8 mouse cellular contexts compared by ENCODE assay signal in the genomic region with DNA sequence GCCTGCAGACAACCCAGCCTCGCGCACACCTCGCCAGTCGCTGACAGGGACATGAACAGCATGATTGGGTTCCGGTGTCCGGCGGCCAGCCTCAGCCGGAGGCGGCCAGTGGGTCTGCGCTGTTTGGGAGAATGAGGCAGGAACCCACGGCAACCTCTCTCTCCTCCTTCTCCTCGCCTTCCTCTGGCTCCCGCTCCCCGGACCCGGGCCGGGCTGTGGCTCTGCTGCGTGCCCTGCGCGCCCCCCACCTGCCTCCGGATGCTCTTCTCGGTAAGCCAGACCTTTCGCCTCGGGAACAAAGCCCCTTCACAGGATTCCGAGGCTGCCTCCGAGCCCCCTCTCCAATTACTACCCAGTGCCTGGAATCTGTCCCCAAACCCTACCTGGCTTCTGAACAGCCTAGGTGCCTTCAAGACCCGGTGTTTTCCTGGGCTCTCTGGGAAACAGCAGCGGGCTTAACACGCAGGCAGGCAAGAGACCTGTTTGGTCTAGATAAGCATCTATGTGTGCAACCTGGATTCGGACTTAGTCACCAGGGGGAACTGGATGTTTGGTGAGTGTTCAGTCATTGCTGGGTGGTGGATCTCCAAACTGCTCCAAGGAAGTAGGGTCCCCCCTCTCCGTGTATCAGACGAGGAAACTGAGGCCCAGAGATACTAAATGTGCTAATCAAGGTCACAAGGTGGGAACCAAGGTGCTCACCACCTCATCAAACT. TPM values are rescaled to one million over a fixed set of nuclear protein-coding genes. Genes with fewer than 3 reads are reported as not detected.
A peak's percentile ranks its signal among the peaks of the same experiment; 100 is the strongest.
DNase-seq lines count a peak whose midpoint lies in the region; ATAC-seq and TF ChIP-seq lines count a peak whose summit lies in the region.

No protein-coding gene starts in this region.

- no peaks in the 10 kb centered on the region for H3K9me3 ChIP-seq in kidney, postnatal 0 days (replicated peaks; ENCODE audit: low read length)
- no peaks in the 10 kb centered on the region for H3K9me3 ChIP-seq in hindbrain, embryonic 15.5 days

- no peak overlapping the region for H3K9ac ChIP-seq in kidney, postnatal 0 days (ENCODE audit: low read depth, low read length)
- peak overlapping the region; percentile 61 for H3K9ac ChIP-seq in hindbrain, embryonic 15.5 days

- H3K4me3 ChIP-seq in kidney, postnatal 0 days (replicated peaks; ENCODE audit: low read depth, low read length) = peak overlapping the region; percentile 47
- H3K4me3 ChIP-seq in hindbrain, embryonic 15.5 days = peak overlapping the region; percentile 65

- peaks cover 12% of the 10 kb centered on the region; the same call in 1 of the 2 replicates for H3K27me3 ChIP-seq in kidney, postnatal 0 days (ENCODE audit: insufficient read depth, low read length)
- no peaks in the 10 kb centered on the region for H3K27me3 ChIP-seq in hindbrain, embryonic 15.5 days

- H3K4me2 ChIP-seq in kidney, postnatal 0 days (ENCODE audit: low read length) = peak overlapping the region; percentile 95
- peak overlapping the region; percentile 81 for H3K4me2 ChIP-seq in hindbrain, embryonic 15.5 days

- ATAC-seq in kidney, postnatal 0 days (replicated peaks; ENCODE audit: low FRiP score, low read depth) = no peak
- ATAC-seq in hindbrain, embryonic 15.5 days (ENCODE audit: low FRiP score, low read depth) = peak; percentile 14; the same call in 1 of the 2 replicates

- no peaks in the 10 kb centered on the region; the same call in 1 of the 2 replicates for H3K4me1 ChIP-seq in kidney, postnatal 0 days (replicated peaks; ENCODE audit: insufficient read depth, low read length)
- peaks cover 46% of the 10 kb centered on the region for H3K4me1 ChIP-seq in hindbrain, embryonic 15.5 days (replicated peaks)

- WGBS in kidney, postnatal 0 days = 3% methylated on average over 30 of the region's 31 CpGs
- WGBS in hindbrain, embryonic 15.5 days = 4% methylated on average over 30 of the region's 31 CpGs

- H3K36me3 ChIP-seq in kidney, postnatal 0 days (ENCODE audit: insufficient read depth, low read length) = no peaks in the 10 kb centered on the region
- no peaks in the 10 kb centered on the region for H3K36me3 ChIP-seq in hindbrain, embryonic 15.5 days

- no peak for TF ChIP-seq CTCF in kidney, postnatal 0 days (IDR thresholded peaks at IDR 0.05; ENCODE audit: low read depth)

- H3K27ac ChIP-seq in kidney, postnatal 0 days = no peak overlapping the region
- H3K27ac ChIP-seq in hindbrain, embryonic 15.5 days (replicated peaks) = peak overlapping the region; percentile 84

- DNase-seq in kidney, postnatal 0 days (ENCODE audit: low spot score) = no peak
- DNase-seq in kidney, postnatal 25 days = no peak
- peak; percentile 21 for DNase-seq in embryo, embryonic 10.5 days (ENCODE audit: low spot score)
- peak; percentile 46 for DNase-seq in neural tube, embryonic 10.5 days (ENCODE audit: extremely low spot score, low spot score)
- no peak for DNase-seq in urinary bladder, postnatal 4 days (ENCODE audit: low spot score in 2 of 2)
- no peak for DNase-seq in spleen, adult 12 weeks (ENCODE audit: low spot score)
- DNase-seq in gastrocnemius, postnatal 10 days = no peak

RNA-seq across cellular contexts. Expression of a gene that starts 3.8 kb away (rescaled TPM):
- polyA plus RNA-seq in kidney, postnatal 0 days (2015; fragmentation: Nextera tagmentation; extraction: Ambion mirVana) = 0.11 and 0.12 TPM in 2 replicates
- 20.4 and 24.5 TPM in 2 replicates for polyA plus RNA-seq in hindbrain, embryonic 15.5 days (2015; fragmentation: Nextera tagmentation; extraction: Ambion mirVana)
- not detected for total RNA-seq in gastrocnemius, postnatal 10 days (2021)

Comparison
In these comparisons a context has a peak if more than half of its experiments do, and no peak if none do; other contexts are left out.
1. DNase-seq: peak in embryo, embryonic 10.5 days (single experiment) and neural tube, embryonic 10.5 days (single experiment); none in kidney, postnatal 0 days (single experiment), kidney, postnatal 25 days (0 of 2), urinary bladder, postnatal 4 days (0 of 2), spleen, adult 12 weeks (single experiment) and gastrocnemius, postnatal 10 days (single experiment).
2. RNA of a gene that starts 3.8 kb away (polyA plus RNA-seq): 20.4 to 24.5 TPM in hindbrain, embryonic 15.5 days; 0.11 to 0.12 TPM in kidney, postnatal 0 days; every median in the first group is over 10 times any median in the second.